Mouse (Mus musculus) neural tube, embryonic 15.5 days (tissue): ENCODE measurements around the gene F3. TPM values are rescaled to one million over a fixed set of nuclear protein-coding genes. Genes with fewer than 3 reads are reported as not detected.

Experiments used
- ATAC-seq: fragments of 200-750 bp; cut with Nextera tagmentation; 2 replicates; pipeline ENCODE4 v1.8.0; 2017; ENCODE audit warnings: mild to moderate bottlenecking, moderate TSS enrichment, moderate library complexity; ENCODE audit not compliant: low FRiP score
- H3K27ac ChIP-seq: fragments of 300-500 bp; sonication (generic); replicated peaks from 2 replicates; pipeline ENCODE4 v1.5.1; 2015; ENCODE audit warnings: mild to moderate bottlenecking, inconsistent platforms
- H3K27me3 ChIP-seq: fragments of 300-500 bp; sonication (generic); replicated peaks from 2 replicates; pipeline ENCODE4 v1.6.1; 2015; ENCODE audit warnings: inconsistent platforms
- H3K36me3 ChIP-seq: fragments of 300-500 bp; sonication (generic); 2 replicates; pipeline ENCODE4 v1.6.1; 2015; ENCODE audit warnings: inconsistent platforms
- H3K4me1 ChIP-seq: fragments of 300-500 bp; sonication (generic); 2 replicates; pipeline ENCODE4 v1.6.1; 2015; ENCODE audit warnings: inconsistent platforms
- H3K4me2 ChIP-seq: fragments of 300-500 bp; sonication (generic); 2 replicates; pipeline ENCODE4 v1.6.1; 2015; ENCODE audit warnings: inconsistent platforms, mild to moderate bottlenecking, moderate library complexity
- H3K4me3 ChIP-seq: fragments of 300-500 bp; sonication (generic); replicated peaks from 2 replicates; pipeline ENCODE4 v1.5.1; 2015; ENCODE audit warnings: mild to moderate bottlenecking, inconsistent platforms
- H3K9ac ChIP-seq: fragments of 300-500 bp; sonication (generic); replicated peaks from 2 replicates; pipeline ENCODE4 v1.6.1; 2015; ENCODE audit warnings: mild to moderate bottlenecking, inconsistent platforms
- H3K9me3 ChIP-seq: fragments of 300-500 bp; sonication (generic); replicated peaks from 2 replicates; pipeline ENCODE4 v1.6.1; 2016; ENCODE audit warnings: inconsistent platforms
- WGBS: fragments of 180-500 bp; shearing (Covaris S2); methylation state at CpG from one replicate; pipeline ENCODE4 v1.1.7; 2015; ENCODE audit warnings: mixed read lengths; 5-methylcytosine and 5-hydroxymethylcytosine counted together
- polyA plus RNA-seq: library from polyadenylated mRNA; unstranded; fragments of >200 nt; fragmentation: Nextera tagmentation; extraction: Ambion mirVana; gene quantifications from 2 replicates; pipeline ENCODE4 v1.2.1, GENCODE M21; 2015

Gene F3
- polyA plus RNA-seq, result 7.7 and 9.3 TPM in 2 replicates

DNA sequence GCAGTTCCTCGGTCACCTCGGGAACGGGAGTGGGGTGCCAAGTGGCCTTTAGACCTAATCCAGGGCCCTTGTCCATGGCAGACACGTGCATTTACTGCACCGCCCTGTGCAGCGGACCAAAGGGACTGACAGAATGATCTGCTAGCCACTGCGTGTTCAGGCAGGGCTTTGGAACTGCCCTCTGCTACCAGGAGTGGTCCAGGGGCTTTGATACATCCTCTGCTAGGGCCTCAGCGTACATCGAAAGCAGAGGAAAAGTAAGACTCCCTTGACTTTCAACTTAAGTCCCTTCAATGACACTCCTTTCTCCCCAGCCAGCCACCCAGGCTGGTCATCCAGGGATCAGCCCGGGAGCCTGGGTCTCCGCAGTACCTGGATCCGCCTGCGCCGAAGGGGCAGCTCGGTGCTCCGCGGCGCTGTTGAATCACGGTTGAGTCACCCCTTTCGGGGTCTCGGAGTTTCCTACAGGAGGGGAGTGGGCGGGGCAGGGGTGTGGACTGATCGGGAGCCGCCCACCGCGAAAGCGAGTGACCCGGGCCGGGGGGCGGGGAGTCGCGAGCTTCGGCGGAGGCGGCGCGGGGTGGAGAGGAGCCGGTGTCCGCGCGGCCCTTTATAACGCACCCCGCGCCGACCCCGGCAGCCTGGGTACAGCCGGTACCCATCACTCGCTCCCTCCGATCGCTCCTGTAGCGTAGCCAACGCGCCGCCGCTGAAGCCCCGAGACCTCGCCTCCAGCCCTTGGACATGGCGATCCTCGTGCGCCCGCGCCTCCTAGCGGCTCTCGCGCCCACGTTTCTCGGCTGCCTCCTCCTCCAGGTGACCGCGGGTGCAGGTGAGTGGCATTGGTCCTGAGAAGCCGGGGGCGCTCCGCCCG lies at the start of gene F3:
F3 (plus strand) TSS at position 567 of the 874 bp plus-strand sequence.
- Histone ChIP-seq H3K27ac (peak within 1 kb of the TSS; percentile 79), H3K4me3 (peak within 1 kb of the TSS; percentile 73), H3K4me2 (peak within 1 kb of the TSS; percentile 88), H3K36me3 (no peaks in the 10 kb centered on the region), H3K4me1 (peaks cover 33% of the 10 kb centered on the region), H3K9me3 (no peaks in the 10 kb centered on the region), H3K27me3 (0 out of 2 replicates have a peak, but pooled peaks cover 2% of the 10 kb centered on the region), H3K9ac (peak within 1 kb of the TSS; percentile 65)
- ATAC-seq, result peak; percentile 83
- under 1% methylated on average over 71 of the region's 73 CpGs for WGBS

DNA sequence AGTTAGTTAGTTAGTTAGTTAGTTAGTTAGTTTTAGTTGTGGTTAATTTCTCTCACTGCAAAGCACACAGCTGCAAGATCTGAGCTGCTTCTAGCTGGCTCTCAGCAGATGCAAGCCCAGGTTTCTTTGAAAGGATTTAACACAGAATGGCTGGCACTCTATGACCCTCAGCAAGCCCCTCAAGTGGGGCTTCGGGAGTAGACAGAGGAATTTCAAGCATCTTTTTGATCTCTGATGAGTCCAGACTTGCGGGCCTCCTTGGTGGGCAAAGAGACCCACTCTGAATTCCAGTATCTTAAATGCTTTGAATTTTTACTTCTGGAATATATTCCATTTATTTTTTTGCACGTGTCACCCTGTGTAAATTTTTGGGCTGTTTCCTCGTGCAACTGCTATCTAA lies 44.4 kb upstream of the F3 start:
- 61% methylated on average over 4 of the region's 4 CpGs for WGBS
- H3K9me3 ChIP-seq, result no peaks in the 10 kb centered on the region
- H3K27ac ChIP-seq, result no peak overlapping the region
- H3K36me3 ChIP-seq, result no peaks in the 10 kb centered on the region
- H3K4me2 ChIP-seq, result no peak overlapping the region
- no peak overlapping the region for H3K4me3 ChIP-seq
- no peak overlapping the region for H3K9ac ChIP-seq
- ATAC-seq, result no peak
- H3K4me1 ChIP-seq, result no peaks in the 10 kb centered on the region
- no peaks in the 10 kb centered on the region for H3K27me3 ChIP-seq

DNA sequence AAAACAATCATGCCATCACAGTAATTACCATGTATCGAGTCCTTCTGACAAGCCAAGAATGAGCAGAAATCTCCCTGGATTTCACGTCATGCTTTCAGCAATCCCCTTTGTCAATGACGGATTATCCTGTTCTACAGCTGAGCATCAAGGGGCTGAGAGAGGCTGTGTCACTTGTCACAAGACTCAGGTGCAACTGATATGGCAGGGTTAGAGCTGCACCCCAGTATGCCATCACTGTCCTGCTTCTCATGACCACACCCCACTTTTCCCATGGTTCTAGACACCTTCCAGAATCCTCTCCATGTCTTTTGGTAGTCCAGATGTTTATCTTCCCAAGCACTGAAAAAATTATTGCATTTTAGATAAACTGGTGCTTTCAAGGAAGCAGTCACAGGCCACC lies 43.9 kb upstream of the F3 start:
- no peaks in the 10 kb centered on the region for H3K9me3 ChIP-seq
- no peak overlapping the region for H3K4me3 ChIP-seq
- H3K9ac ChIP-seq, result no peak overlapping the region
- no peaks in the 10 kb centered on the region for H3K36me3 ChIP-seq
- no peak overlapping the region for H3K4me2 ChIP-seq
- no peaks in the 10 kb centered on the region for H3K27me3 ChIP-seq
- no peak for ATAC-seq
- 62% methylated on average over 3 of the region's 3 CpGs for WGBS
- H3K4me1 ChIP-seq, result no peaks in the 10 kb centered on the region
- no peak overlapping the region for H3K27ac ChIP-seq

DNA sequence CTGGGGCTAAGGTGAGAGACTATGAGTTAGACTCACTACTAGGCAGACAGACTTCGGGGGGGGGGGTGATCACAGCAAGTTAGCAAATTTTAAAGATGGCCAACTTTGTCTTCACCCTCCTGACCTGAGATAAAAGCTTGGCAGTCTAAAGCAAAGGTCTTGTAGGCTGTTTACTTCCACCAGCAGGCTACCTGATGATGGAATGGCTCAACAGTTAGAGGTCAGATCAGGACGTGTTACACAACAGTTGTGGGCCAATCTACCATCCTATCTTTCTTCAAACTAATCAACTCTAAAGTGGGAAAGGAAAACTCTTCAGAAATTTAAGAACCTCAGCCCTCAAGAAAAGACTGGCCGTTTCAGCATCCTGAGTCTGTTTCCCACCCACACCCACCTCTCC lies 43.1 kb upstream of the F3 start:
- 82% methylated on average over 3 of the region's 3 CpGs for WGBS
- no peak overlapping the region for H3K4me3 ChIP-seq
- no peaks in the 10 kb centered on the region for H3K27me3 ChIP-seq
- H3K9me3 ChIP-seq, result no peaks in the 10 kb centered on the region
- no peaks in the 10 kb centered on the region for H3K4me1 ChIP-seq
- ATAC-seq, result no peak
- H3K27ac ChIP-seq, result no peak overlapping the region
- no peak overlapping the region for H3K4me2 ChIP-seq
- H3K9ac ChIP-seq, result no peak overlapping the region
- no peaks in the 10 kb centered on the region for H3K36me3 ChIP-seq

DNA sequence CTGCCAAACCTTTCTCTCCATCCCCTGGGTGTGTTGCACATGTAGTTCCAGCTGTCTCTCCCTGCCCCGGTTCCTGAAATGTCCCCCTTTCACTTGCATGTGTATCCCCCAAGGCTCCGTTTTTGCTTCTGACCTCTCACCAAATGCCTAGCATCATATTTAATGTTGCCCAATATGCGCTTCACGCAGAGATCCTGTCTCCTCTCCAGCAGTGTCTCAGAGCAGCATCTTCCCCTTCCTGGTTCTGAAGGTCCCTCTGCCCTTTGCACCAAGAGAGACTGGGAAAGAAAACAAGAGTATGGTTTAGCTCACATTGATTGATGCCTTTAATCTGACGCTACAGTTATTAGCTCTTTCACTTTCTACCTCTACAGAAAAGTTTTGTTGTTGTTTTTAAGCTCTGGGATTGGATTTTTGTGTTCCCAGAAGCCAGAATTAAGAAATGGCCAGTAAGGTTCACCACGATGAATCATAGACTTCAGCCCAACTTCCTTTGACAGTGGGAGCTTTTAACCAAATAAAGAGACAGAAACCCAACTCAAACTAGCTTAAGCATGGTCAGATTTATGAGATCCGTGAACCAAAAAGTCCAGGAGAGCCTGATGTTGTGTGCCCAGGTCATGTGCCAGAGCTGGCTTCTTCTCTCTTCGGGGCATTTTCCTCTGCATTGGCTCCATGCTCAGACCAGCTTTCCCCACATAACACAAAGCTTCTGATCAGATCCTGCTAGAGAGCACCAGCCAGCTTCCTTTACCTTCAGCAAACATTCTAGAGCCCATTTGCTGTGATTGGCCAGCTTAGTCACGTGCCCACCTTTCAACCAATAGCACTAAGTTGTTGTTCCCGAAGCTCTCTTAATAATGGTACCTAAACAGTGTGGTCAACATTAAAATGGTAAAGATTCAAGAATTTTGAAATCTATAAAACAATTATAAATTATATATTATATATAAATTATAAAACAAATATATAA lies 40.6 kb upstream of the F3 start:
- Histone ChIP-seq H3K4me3 (no peak overlapping the region), H3K9me3 (no peaks in the 10 kb centered on the region), H3K27ac (no peak overlapping the region), H3K27me3 (no peaks in the 10 kb centered on the region), H3K4me2 (no peak overlapping the region), H3K9ac (no peak overlapping the region), H3K4me1 (no peaks in the 10 kb centered on the region), H3K36me3 (no peaks in the 10 kb centered on the region)
- ATAC-seq, result no peak
- WGBS, result 91% methylated on average over 10 of the region's 10 CpGs

DNA sequence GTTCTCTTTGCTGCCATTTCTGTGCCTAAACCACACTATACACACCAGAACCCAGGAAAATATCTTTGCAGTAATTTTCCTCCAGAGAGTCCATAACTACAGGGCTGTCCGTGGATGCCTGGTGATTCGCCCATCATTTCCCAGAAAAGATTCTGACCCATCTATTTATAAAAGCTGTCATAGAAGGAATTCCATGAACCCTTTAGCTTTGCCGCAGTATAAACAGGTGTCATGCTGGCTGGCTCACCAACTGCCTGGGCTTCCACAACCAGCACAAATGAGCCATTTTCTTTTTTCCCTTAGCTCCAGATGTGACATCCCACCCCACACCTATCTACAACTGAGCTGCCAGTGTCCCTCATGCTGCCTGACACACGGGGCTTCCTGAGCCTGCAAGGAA lies 38.8 kb upstream of the F3 start:
- no peak for ATAC-seq
- Histone ChIP-seq H3K4me2 (no peak overlapping the region), H3K4me1 (no peaks in the 10 kb centered on the region), H3K4me3 (no peak overlapping the region), H3K9ac (no peak overlapping the region), H3K27me3 (no peaks in the 10 kb centered on the region), H3K36me3 (no peaks in the 10 kb centered on the region), H3K9me3 (no peaks in the 10 kb centered on the region), H3K27ac (no peak overlapping the region)
- WGBS, result 67% methylated on average over 4 of the region's 4 CpGs

DNA sequence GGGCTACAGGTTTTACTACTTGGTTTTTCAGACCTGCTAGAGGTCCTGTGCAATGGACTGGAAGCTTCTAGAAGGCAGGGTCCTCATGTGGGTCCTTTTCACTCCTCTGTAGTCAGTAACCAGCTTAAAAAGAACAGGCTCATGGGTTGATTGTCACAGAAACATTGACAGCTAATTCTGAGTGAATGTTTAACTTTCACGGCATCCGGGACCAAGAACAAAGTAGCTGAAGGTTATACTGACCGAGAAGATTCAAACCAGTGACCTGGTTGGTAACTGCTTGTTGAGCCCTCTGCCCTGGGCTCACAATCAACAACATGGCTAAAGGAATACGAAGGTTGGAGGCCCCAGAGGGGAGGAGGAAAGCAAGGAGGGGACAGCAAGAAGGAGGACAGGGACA lies 38.4 kb upstream of the F3 start:
- Histone ChIP-seq H3K27me3 (no peaks in the 10 kb centered on the region), H3K9ac (no peak overlapping the region), H3K27ac (no peak overlapping the region), H3K9me3 (no peaks in the 10 kb centered on the region), H3K4me3 (no peak overlapping the region), H3K36me3 (no peaks in the 10 kb centered on the region), H3K4me1 (no peaks in the 10 kb centered on the region), H3K4me2 (no peak overlapping the region)
- no peak for ATAC-seq
- WGBS, result 84% methylated on average over 4 of the region's 4 CpGs

DNA sequence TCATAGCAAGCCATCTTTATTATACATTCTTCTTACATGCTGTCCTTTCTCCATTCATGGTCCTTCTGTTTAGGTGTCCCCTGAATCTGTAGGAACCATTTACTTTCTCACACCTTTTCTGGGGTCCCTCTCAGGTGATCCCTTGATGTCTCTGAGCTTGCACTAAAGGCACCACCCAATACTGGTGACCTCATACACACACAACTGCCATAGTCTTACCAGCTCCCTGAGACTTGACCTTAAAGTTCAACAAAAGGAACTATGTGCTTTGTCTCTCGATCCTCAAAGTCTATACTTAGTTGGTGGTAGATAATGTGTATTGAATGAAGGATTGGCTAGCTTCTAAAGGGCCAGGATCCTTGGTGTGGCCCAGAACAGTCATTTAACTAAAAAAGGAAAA lies 37.4 kb upstream of the F3 start:
- ATAC-seq, result no peak
- Histone ChIP-seq H3K4me2 (no peak overlapping the region), H3K4me3 (no peak overlapping the region), H3K27ac (no peak overlapping the region), H3K27me3 (no peaks in the 10 kb centered on the region), H3K4me1 (no peaks in the 10 kb centered on the region), H3K9ac (no peak overlapping the region), H3K36me3 (no peaks in the 10 kb centered on the region), H3K9me3 (no peaks in the 10 kb centered on the region)
- WGBS, result 73% methylated on average over 1 of the region's 1 CpGs

DNA sequence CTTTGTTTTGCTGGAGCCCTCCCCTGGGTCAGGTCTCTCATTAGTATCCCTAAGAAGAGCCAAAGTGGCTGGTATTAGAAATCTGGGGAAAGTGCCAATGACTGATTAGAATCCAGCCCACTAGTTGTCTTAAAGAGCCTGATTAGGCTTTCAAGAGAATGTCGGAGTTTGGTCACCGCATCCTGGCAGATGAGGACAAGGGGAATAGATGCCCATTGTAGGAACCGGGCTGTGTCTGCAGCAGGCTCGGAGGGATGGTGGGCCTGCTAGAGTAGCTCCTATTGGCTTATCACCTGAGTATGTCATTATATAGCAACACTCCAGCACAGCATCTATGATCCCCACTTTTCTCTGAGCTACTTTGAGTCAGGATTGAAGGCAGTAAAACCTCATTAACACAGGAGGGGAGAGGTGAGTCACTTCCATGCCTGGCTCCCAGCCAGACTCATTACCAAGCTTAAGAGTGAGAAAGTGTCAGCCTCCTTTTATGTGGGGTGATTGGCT lies 36.9 kb upstream of the F3 start:
- Histone ChIP-seq H3K27ac (no peak overlapping the region), H3K27me3 (no peaks in the 10 kb centered on the region), H3K4me3 (no peak overlapping the region), H3K9me3 (no peaks in the 10 kb centered on the region), H3K9ac (no peak overlapping the region), H3K36me3 (no peaks in the 10 kb centered on the region), H3K4me1 (no peaks in the 10 kb centered on the region), H3K4me2 (no peak overlapping the region)
- ATAC-seq, result peak; percentile 28; the same call in 1 of the 2 replicates
- WGBS, result 51% methylated on average over 4 of the region's 4 CpGs

DNA sequence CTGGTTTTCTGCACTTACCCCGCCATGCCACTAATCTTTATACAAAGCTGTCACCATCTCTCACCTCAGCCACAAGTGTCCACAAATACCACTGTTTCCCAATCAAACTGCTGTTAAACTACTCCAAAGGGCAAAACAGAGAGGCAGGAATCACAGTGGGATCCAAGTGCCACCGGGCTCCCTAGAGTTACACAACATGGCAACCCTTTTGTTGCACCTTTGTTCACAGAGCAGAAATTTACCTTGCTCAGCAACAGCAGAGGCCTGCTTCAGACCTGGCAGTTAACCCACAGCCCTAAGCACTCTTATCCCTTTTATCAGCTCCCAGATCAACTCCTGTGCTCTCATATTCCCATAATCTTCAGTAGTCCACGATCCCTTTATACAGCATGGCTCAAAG lies 35.6 kb upstream of the F3 start:
- Histone ChIP-seq H3K9ac (no peak overlapping the region), H3K27me3 (no peaks in the 10 kb centered on the region), H3K4me2 (no peak overlapping the region), H3K4me3 (no peak overlapping the region), H3K4me1 (no peaks in the 10 kb centered on the region), H3K27ac (no peak overlapping the region), H3K36me3 (no peaks in the 10 kb centered on the region), H3K9me3 (no peaks in the 10 kb centered on the region)
- ATAC-seq, result no peak
- 90% methylated on average over 3 of the region's 3 CpGs for WGBS

DNA sequence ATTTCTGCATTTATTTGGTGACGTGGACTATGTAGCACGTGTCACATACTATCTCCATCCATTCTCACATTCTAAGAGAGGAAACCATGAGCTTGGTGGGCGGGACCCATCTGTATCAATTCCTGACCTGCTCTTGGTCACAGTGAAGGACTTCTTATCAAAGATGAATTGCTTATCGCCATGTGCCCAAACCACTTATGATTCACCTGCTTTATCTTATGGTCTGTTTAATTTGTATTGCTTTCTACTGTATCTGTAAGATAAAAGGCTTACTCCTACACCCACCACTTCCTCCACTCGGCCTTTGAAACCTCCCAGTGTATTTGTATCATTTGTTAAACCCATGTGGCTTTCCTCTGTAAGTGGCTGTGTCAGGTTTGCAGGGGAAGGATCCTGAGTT lies 34.3 kb upstream of the F3 start:
- no peak overlapping the region for H3K4me2 ChIP-seq
- H3K9me3 ChIP-seq, result no peaks in the 10 kb centered on the region
- no peaks in the 10 kb centered on the region for H3K27me3 ChIP-seq
- no peak for ATAC-seq
- H3K27ac ChIP-seq, result no peak overlapping the region
- no peak overlapping the region for H3K9ac ChIP-seq
- no peak overlapping the region for H3K4me3 ChIP-seq
- H3K36me3 ChIP-seq, result no peaks in the 10 kb centered on the region
- WGBS, result 89% methylated on average over 5 of the region's 5 CpGs
- no peaks in the 10 kb centered on the region for H3K4me1 ChIP-seq
